Mouse (Mus musculus) liver, embryonic 15.5 days (tissue): ENCODE data around the gene Slc35f5. TPM values are rescaled to one million over a fixed set of nuclear protein-coding genes. Genes with fewer than 3 reads are reported as not detected.

Experiments used
- ATAC-seq: fragments of 200-750 bp; cut with Nextera tagmentation; 2 replicates; pipeline ENCODE4 v1.8.0; 2017; ENCODE audit warnings: moderate number of reproducible peaks, mild to moderate bottlenecking, moderate library complexity; ENCODE audit not compliant: insufficient read depth
- H3K27ac ChIP-seq: fragments of 300-500 bp; sonication (generic); replicated peaks from 2 replicates; pipeline ENCODE4 v1.5.1; 2015; ENCODE audit warnings: mild to moderate bottlenecking, inconsistent platforms
- H3K27me3 ChIP-seq: fragments of 300-500 bp; sonication (generic); 2 replicates; pipeline ENCODE4 v1.6.1; 2015; ENCODE audit warnings: mild to moderate bottlenecking, inconsistent platforms
- H3K36me3 ChIP-seq: fragments of 300-500 bp; sonication (generic); replicated peaks from 2 replicates; pipeline ENCODE4 v1.6.1; 2015; ENCODE audit warnings: moderate library complexity, mild to moderate bottlenecking, inconsistent platforms
- H3K4me1 ChIP-seq: fragments of 300-500 bp; sonication (generic); replicated peaks from 2 replicates; pipeline ENCODE4 v1.6.1; 2015; ENCODE audit warnings: inconsistent platforms
- H3K4me2 ChIP-seq: fragments of 300-500 bp; sonication (generic); 2 replicates; pipeline ENCODE4 v1.6.1; 2015; ENCODE audit warnings: moderate library complexity, mild to moderate bottlenecking, inconsistent platforms
- H3K4me3 ChIP-seq: fragments of 300-500 bp; sonication (generic); replicated peaks from 2 replicates; pipeline ENCODE4 v1.5.1; 2015; ENCODE audit warnings: mild to moderate bottlenecking, inconsistent platforms
- H3K9ac ChIP-seq: fragments of 300-500 bp; sonication (generic); 2 replicates; pipeline ENCODE4 v1.6.1; 2015; ENCODE audit warnings: moderate library complexity, mild to moderate bottlenecking, inconsistent platforms
- H3K9me3 ChIP-seq: fragments of 300-500 bp; sonication (generic); replicated peaks from 2 replicates; pipeline ENCODE4 v1.6.1; 2016; ENCODE audit warnings: inconsistent platforms
- WGBS: fragments of 180-500 bp; shearing (Covaris S2); methylation state at CpG from one replicate; pipeline ENCODE4 v1.1.7; 2015; ENCODE audit warnings: mixed read lengths; ENCODE audit not compliant: insufficient replicate concordance; 5-methylcytosine and 5-hydroxymethylcytosine counted together
- polyA plus RNA-seq: library from polyadenylated mRNA; unstranded; fragments of >200 nt; fragmentation: Nextera tagmentation; extraction: Ambion mirVana; gene quantifications from 2 replicates; pipeline ENCODE4 v1.2.1, GENCODE M21; 2015

Gene Slc35f5
- polyA plus RNA-seq, 1 experiment from 2014 or later: 28.7 TPM

GRCm38 (mm10) chr1:125575458-125576114, 15.2 kb downstream of the Slc35f5 start:
- Histone ChIP-seq H3K36me3 (peaks cover 18% of the 10 kb centered on the region), H3K9me3 (no peaks in the 10 kb centered on the region), H3K27me3 (no peaks in the 10 kb centered on the region), H3K4me3 (no peak overlapping the region), H3K4me2 (no peak overlapping the region), H3K4me1 (no peaks in the 10 kb centered on the region), H3K9ac (no peak overlapping the region), H3K27ac (no peak overlapping the region)
- no peak for ATAC-seq
- 44% methylated on average over 10 of the region's 10 CpGs for WGBS

GRCm38 (mm10) chr1:125576965-125577364, 16.6 kb downstream of the Slc35f5 start:
- H3K9ac ChIP-seq: no peak overlapping the region
- H3K27ac ChIP-seq: no peak overlapping the region
- H3K9me3 ChIP-seq: no peaks in the 10 kb centered on the region
- no peak overlapping the region for H3K4me2 ChIP-seq
- no peak overlapping the region for H3K4me3 ChIP-seq
- H3K4me1 ChIP-seq: no peaks in the 10 kb centered on the region
- ATAC-seq: no peak
- H3K27me3 ChIP-seq: no peaks in the 10 kb centered on the region
- H3K36me3 ChIP-seq: peaks cover 25% of the 10 kb centered on the region

GRCm38 (mm10) chr1:125578091-125578490, 17.7 kb downstream of the Slc35f5 start:
- H3K9ac ChIP-seq: no peak overlapping the region
- no peak overlapping the region for H3K27ac ChIP-seq
- no peaks in the 10 kb centered on the region for H3K9me3 ChIP-seq
- no peak overlapping the region for H3K4me3 ChIP-seq
- WGBS: 86% methylated on average over 1 of the region's 1 CpGs
- H3K36me3 ChIP-seq: peaks cover 21% of the 10 kb centered on the region
- no peaks in the 10 kb centered on the region for H3K4me1 ChIP-seq
- H3K27me3 ChIP-seq: no peaks in the 10 kb centered on the region
- no peak overlapping the region for H3K4me2 ChIP-seq
- ATAC-seq: no peak

- Histone ChIP-seq H3K4me2 (no peak overlapping the region), H3K27me3 (no peaks in the 10 kb centered on the region), H3K4me3 (no peak overlapping the region), H3K9me3 (no peaks in the 10 kb centered on the region), H3K27ac (no peak overlapping the region), H3K9ac (no peak overlapping the region), H3K36me3 (peaks cover 31% of the 10 kb centered on the region), H3K4me1 (no peaks in the 10 kb centered on the region)
- WGBS: 70% methylated on average over 3 of the region's 3 CpGs
- ATAC-seq: no peak
Observed at GRCm38 (mm10) chr1:125581134-125581533, 20.7 kb downstream of the Slc35f5 start.

GRCm38 (mm10) chr1:125603620-125604019, 43.2 kb downstream of the Slc35f5 start:
- Histone ChIP-seq H3K27ac (no peak overlapping the region), H3K4me1 (no peaks in the 10 kb centered on the region), H3K4me2 (no peak overlapping the region), H3K9ac (no peak overlapping the region), H3K36me3 (no peaks in the 10 kb centered on the region), H3K9me3 (no peaks in the 10 kb centered on the region), H3K27me3 (no peaks in the 10 kb centered on the region), H3K4me3 (no peak overlapping the region)
- no peak for ATAC-seq
- 60% methylated on average over 4 of the region's 4 CpGs for WGBS

GRCm38 (mm10) chr1:125607087-125607803, 46.9 kb downstream of the Slc35f5 start:
- Histone ChIP-seq H3K9ac (no peak overlapping the region), H3K4me3 (no peak overlapping the region), H3K27me3 (no peaks in the 10 kb centered on the region), H3K27ac (no peak overlapping the region), H3K4me2 (no peak overlapping the region), H3K4me1 (no peaks in the 10 kb centered on the region), H3K9me3 (no peaks in the 10 kb centered on the region), H3K36me3 (no peaks in the 10 kb centered on the region)
- 32% methylated on average over 10 of the region's 10 CpGs for WGBS
- ATAC-seq: no peak

GRCm38 (mm10) chr1:125624376-125625076, 64.1 kb downstream of the Slc35f5 start:
- ATAC-seq: no peak
- H3K27ac ChIP-seq: no peak overlapping the region
- no peaks in the 10 kb centered on the region for H3K27me3 ChIP-seq
- H3K4me2 ChIP-seq: no peak overlapping the region
- H3K36me3 ChIP-seq: no peaks in the 10 kb centered on the region
- no peaks in the 10 kb centered on the region for H3K9me3 ChIP-seq
- no peak overlapping the region for H3K4me3 ChIP-seq
- WGBS: 60% methylated on average over 4 of the region's 4 CpGs
- no peak overlapping the region for H3K9ac ChIP-seq
- H3K4me1 ChIP-seq: no peaks in the 10 kb centered on the region

GRCm38 (mm10) chr1:125639501-125640253, 79.3 kb downstream of the Slc35f5 start:
- no peak overlapping the region for H3K4me3 ChIP-seq
- no peak overlapping the region for H3K4me2 ChIP-seq
- H3K27me3 ChIP-seq: no peaks in the 10 kb centered on the region
- H3K9me3 ChIP-seq: no peaks in the 10 kb centered on the region
- no peak overlapping the region for H3K27ac ChIP-seq
- no peaks in the 10 kb centered on the region for H3K36me3 ChIP-seq
- no peak overlapping the region for H3K9ac ChIP-seq
- 79% methylated on average over 8 of the region's 8 CpGs for WGBS
- no peaks in the 10 kb centered on the region for H3K4me1 ChIP-seq
- no peak for ATAC-seq

- no peaks in the 10 kb centered on the region for H3K36me3 ChIP-seq
- H3K9me3 ChIP-seq: no peaks in the 10 kb centered on the region
- H3K4me2 ChIP-seq: no peak overlapping the region
- H3K27me3 ChIP-seq: no peaks in the 10 kb centered on the region
- no peak overlapping the region for H3K27ac ChIP-seq
- no peak overlapping the region for H3K9ac ChIP-seq
- ATAC-seq: no peak
- WGBS: 26% methylated on average over 1 of the region's 1 CpGs
- no peak overlapping the region for H3K4me3 ChIP-seq
- no peaks in the 10 kb centered on the region for H3K4me1 ChIP-seq
Observed at GRCm38 (mm10) chr1:125643643-125644042, 83.2 kb downstream of the Slc35f5 start.
